Mouse (Mus musculus): Measurements from ENCODE around the gene Ecm1.

- no peak for TF ChIP-seq CTCF (conservative IDR thresholded peaks at IDR 0.05; ENCODE audit: low read length)
- TF ChIP-seq NANOG (IDR thresholded peaks at IDR 0.05; ENCODE audit: borderline replicate concordance, low read length) = no peak
Measured at GRCm38 (mm10) chr3:95726696-95727358, 12.5 kb downstream of the Ecm1 start.

Data from E14TG2a.4 (cell line).